Mouse (Mus musculus) limb, embryonic 12.5 days (tissue): ENCODE measurements at regions not wholly inside any gene's neighbourhood (a gene's known extent, or its start where the extent isn't known, plus 50 kb on each side); places are given as distances from the start of the nearest gene placed in this dataset.
"Not testable (repeated sequence)": the region's sequence is repeated elsewhere in the genome, so short reads cannot be mapped to it uniquely, and the experiment has no call there.

ENCODE experiments used
- ATAC-seq: fragments of 200-750 bp; cut with Nextera tagmentation; 2 replicates; pipeline ENCODE4 v1.8.0; 2017; ENCODE audit warnings: low read depth, moderate TSS enrichment; ENCODE audit not compliant: insufficient number of reproducible peaks, insufficient read depth, low FRiP score, low TSS enrichment
- H3K27ac ChIP-seq: fragments of 300-500 bp; sonication (generic); 2 replicates; pipeline ENCODE4 v1.5.1; 2016; ENCODE audit warnings: mild to moderate bottlenecking, moderate library complexity
- H3K27me3 ChIP-seq: fragments of 300-500 bp; sonication (generic); 2 replicates; pipeline ENCODE4 v1.6.1; 2016; ENCODE audit warnings: mild to moderate bottlenecking, moderate library complexity
- H3K36me3 ChIP-seq: fragments of 300-500 bp; sonication (generic); 2 replicates; pipeline ENCODE4 v1.6.1; 2016; ENCODE audit warnings: mild to moderate bottlenecking, moderate library complexity
- H3K4me1 ChIP-seq: fragments of 300-500 bp; sonication (generic); replicated peaks from 2 replicates; pipeline ENCODE4 v1.6.1; 2016
- H3K4me2 ChIP-seq: fragments of 300-500 bp; sonication (generic); 2 replicates; pipeline ENCODE4 v1.6.1; 2016; ENCODE audit warnings: mild to moderate bottlenecking, moderate library complexity
- H3K4me3 ChIP-seq: fragments of 300-500 bp; sonication (generic); replicated peaks from 2 replicates; pipeline ENCODE4 v1.5.1; 2016; ENCODE audit warnings: mild to moderate bottlenecking
- H3K9ac ChIP-seq: fragments of 300-500 bp; sonication (generic); replicated peaks from 2 replicates; pipeline ENCODE4 v1.6.1; 2016; ENCODE audit warnings: mild to moderate bottlenecking, moderate library complexity
- H3K9me3 ChIP-seq: fragments of 300-500 bp; sonication (generic); 2 replicates; pipeline ENCODE4 v1.6.1; 2016; ENCODE audit warnings: mild to moderate bottlenecking, moderate library complexity
- WGBS: fragments of 180-500 bp; shearing (Covaris S2); methylation state at CpG from one replicate; pipeline ENCODE4 v1.1.7; 2016; 5-methylcytosine and 5-hydroxymethylcytosine counted together

GRCm38 (mm10) chr7:77200903-77201302 lies 971.2 kb downstream of the Agbl1 start:
- ATAC-seq, H3K4me3 ChIP-seq, H3K4me1 ChIP-seq, H3K9me3 ChIP-seq, H3K27ac ChIP-seq, H3K4me2 ChIP-seq, H3K27me3 ChIP-seq, H3K36me3 ChIP-seq, H3K9ac ChIP-seq: not testable (repeated sequence)
- 88% methylated on average over 2 of the region's 2 CpGs for WGBS

GRCm38 (mm10) chr7:77205604-77206003 lies 975.9 kb downstream of the Agbl1 start:
- Histone ChIP-seq H3K27ac (no peak overlapping the region), H3K4me3 (no peak overlapping the region), H3K9ac (no peak overlapping the region), H3K4me2 (no peak overlapping the region), H3K9me3 (no peaks in the 10 kb centered on the region), H3K4me1 (no peaks in the 10 kb centered on the region), H3K36me3 (no peaks in the 10 kb centered on the region), H3K27me3 (no peaks in the 10 kb centered on the region)
- no peak for ATAC-seq
- WGBS: 65% methylated on average over 3 of the region's 3 CpGs

GRCm38 (mm10) chr7:77249391-77249790 lies 1019.7 kb downstream of the Agbl1 start:
- Histone ChIP-seq H3K9ac (no peak overlapping the region), H3K4me1 (no peaks in the 10 kb centered on the region), H3K27me3 (no peaks in the 10 kb centered on the region), H3K36me3 (no peaks in the 10 kb centered on the region), H3K9me3 (no peaks in the 10 kb centered on the region), H3K27ac (no peak overlapping the region), H3K4me3 (no peak overlapping the region), H3K4me2 (no peak overlapping the region)
- no peak for ATAC-seq
- WGBS: 76% methylated on average over 1 of the region's 1 CpGs

- 37% methylated on average over 4 of the region's 4 CpGs for WGBS
- Histone ChIP-seq H3K27ac (no peak overlapping the region), H3K4me2 (no peak overlapping the region), H3K4me1 (peaks cover 8% of the 10 kb centered on the region), H3K27me3 (no peaks in the 10 kb centered on the region), H3K9me3 (no peaks in the 10 kb centered on the region), H3K4me3 (no peak overlapping the region), H3K9ac (no peak overlapping the region), H3K36me3 (no peaks in the 10 kb centered on the region)
- ATAC-seq: no peak
These were observed 1058.0 kb downstream of the Agbl1 start for GRCm38 (mm10) chr7:77287657-77288056.

- ATAC-seq: no peak
- no peak overlapping the region for H3K27ac ChIP-seq
- 26% methylated on average over 5 of the region's 5 CpGs for WGBS
- no peak overlapping the region for H3K4me3 ChIP-seq
- H3K36me3 ChIP-seq: no peaks in the 10 kb centered on the region
- H3K4me1 ChIP-seq: no peaks in the 10 kb centered on the region
- H3K9ac ChIP-seq: no peak overlapping the region
- H3K4me2 ChIP-seq: no peak overlapping the region
- H3K27me3 ChIP-seq: no peaks in the 10 kb centered on the region
- no peaks in the 10 kb centered on the region for H3K9me3 ChIP-seq
These were observed 1065.4 kb downstream of the Agbl1 start for GRCm38 (mm10) chr7:77294984-77295642.

GRCm38 (mm10) chr7:77303227-77303626 lies 1073.5 kb downstream of the Agbl1 start:
- Histone ChIP-seq H3K9ac (no peak overlapping the region), H3K27me3 (no peaks in the 10 kb centered on the region), H3K27ac (no peak overlapping the region), H3K4me3 (no peak overlapping the region), H3K36me3 (no peaks in the 10 kb centered on the region), H3K9me3 (no peaks in the 10 kb centered on the region), H3K4me2 (peak overlapping the region; percentile 11; the same call in 1 of the 2 replicates), H3K4me1 (peaks cover 10% of the 10 kb centered on the region; the same call in 1 of the 2 replicates)
- ATAC-seq: no peak
- WGBS: 42% methylated on average over 3 of the region's 3 CpGs

- no peak overlapping the region for H3K4me3 ChIP-seq
- peak overlapping the region; percentile 11 for H3K4me2 ChIP-seq
- no peak overlapping the region for H3K9ac ChIP-seq
- no peaks in the 10 kb centered on the region for H3K36me3 ChIP-seq
- peaks cover 10% of the 10 kb centered on the region; the same call in 1 of the 2 replicates for H3K4me1 ChIP-seq
- H3K27me3 ChIP-seq: no peaks in the 10 kb centered on the region
- WGBS: 13% methylated on average over 5 of the region's 11 CpGs
- no peak for ATAC-seq
- H3K9me3 ChIP-seq: no peaks in the 10 kb centered on the region
- H3K27ac ChIP-seq: no peak overlapping the region
These were observed 1074.2 kb downstream of the Agbl1 start for GRCm38 (mm10) chr7:77303935-77304334.

GRCm38 (mm10) chr7:77305471-77305870 lies 1075.8 kb downstream of the Agbl1 start:
- no peak for ATAC-seq
- Histone ChIP-seq H3K36me3 (no peaks in the 10 kb centered on the region), H3K9me3 (no peaks in the 10 kb centered on the region), H3K4me3 (no peak overlapping the region), H3K4me1 (peaks cover 10% of the 10 kb centered on the region; the same call in 1 of the 2 replicates), H3K9ac (no peak overlapping the region), H3K27me3 (no peaks in the 10 kb centered on the region), H3K4me2 (no peak overlapping the region), H3K27ac (no peak overlapping the region)
- 64% methylated on average over 3 of the region's 3 CpGs for WGBS

- Histone ChIP-seq H3K4me1 (no peaks in the 10 kb centered on the region), H3K9me3 (no peaks in the 10 kb centered on the region), H3K27me3 (no peaks in the 10 kb centered on the region), H3K4me3 (no peak overlapping the region), H3K9ac (no peak overlapping the region), H3K27ac (no peak overlapping the region), H3K36me3 (no peaks in the 10 kb centered on the region), H3K4me2 (no peak overlapping the region)
- ATAC-seq: no peak
- WGBS: 78% methylated on average over 2 of the region's 2 CpGs
These were observed 1082.0 kb downstream of the Agbl1 start for GRCm38 (mm10) chr7:77311661-77312060.

GRCm38 (mm10) chr7:77325140-77325539 lies 1095.5 kb downstream of the Agbl1 start:
- ATAC-seq: no peak
- WGBS: 61% methylated on average over 2 of the region's 2 CpGs

GRCm38 (mm10) chr7:77326836-77327235 lies 1097.1 kb downstream of the Agbl1 start:
- Histone ChIP-seq H3K27ac (no peak overlapping the region), H3K36me3 (no peaks in the 10 kb centered on the region), H3K4me3 (no peak overlapping the region), H3K9me3 (no peaks in the 10 kb centered on the region), H3K27me3 (no peaks in the 10 kb centered on the region), H3K4me2 (no peak overlapping the region), H3K9ac (no peak overlapping the region), H3K4me1 (no peaks in the 10 kb centered on the region)
- no peak for ATAC-seq
- 93% methylated on average over 3 of the region's 3 CpGs for WGBS

More at GRCm38 (mm10) chr7:77325140-77325539, 1095.5 kb downstream of the Agbl1 start:
- H3K27ac ChIP-seq: no peak overlapping the region
- no peak overlapping the region for H3K4me2 ChIP-seq
- no peak overlapping the region for H3K9ac ChIP-seq
- no peaks in the 10 kb centered on the region for H3K9me3 ChIP-seq
- H3K4me3 ChIP-seq: no peak overlapping the region
- H3K27me3 ChIP-seq: no peaks in the 10 kb centered on the region
- H3K36me3 ChIP-seq: no peaks in the 10 kb centered on the region
- H3K4me1 ChIP-seq: no peaks in the 10 kb centered on the region

- Histone ChIP-seq H3K9ac (no peak overlapping the region), H3K27me3 (no peaks in the 10 kb centered on the region), H3K4me1 (no peaks in the 10 kb centered on the region), H3K9me3 (no peaks in the 10 kb centered on the region), H3K4me2 (no peak overlapping the region), H3K36me3 (no peaks in the 10 kb centered on the region), H3K27ac (no peak overlapping the region), H3K4me3 (no peak overlapping the region)
- no peak for ATAC-seq
- 72% methylated on average over 2 of the region's 2 CpGs for WGBS
These were observed 1097.8 kb downstream of the Agbl1 start for GRCm38 (mm10) chr7:77327516-77327915.
